Mouse (Mus musculus) G1E (cell line): ENCODE results near the gene Plekhf1. TPM values are rescaled to one million over a fixed set of nuclear protein-coding genes. Genes with fewer than 3 reads are reported as not detected.

ENCODE experiments used
- ATAC-seq: 2 replicates; pipeline ENCODE4 v1.8.0; 2016; ENCODE audit warnings: mild to moderate bottlenecking; ENCODE audit not compliant: insufficient number of reproducible peaks, poor library complexity, low FRiP score, severe bottlenecking; ENCODE audit errors: extremely low read depth
- DNase-seq: peaks from one replicate; pipeline ENCODE4 v3.0.0; 2012; ENCODE audit warnings: low spot score
- H3K27me3 ChIP-seq: 2 replicates; pipeline ENCODE4 v1.6.1; 2012; ENCODE audit warnings: mild to moderate bottlenecking, low read length, inconsistent platforms; ENCODE audit not compliant: insufficient read depth
- H3K36me3 ChIP-seq: replicated peaks from 2 replicates; pipeline ENCODE3; 2012; ENCODE audit warnings: mild to moderate bottlenecking, inconsistent platforms
- H3K4me1 ChIP-seq: 2 replicates; pipeline ENCODE4 v1.6.1; 2012; ENCODE audit warnings: low read depth, low read length, inconsistent platforms, mixed read lengths; ENCODE audit not compliant: insufficient read depth
- H3K4me3 ChIP-seq: 2 replicates; pipeline ENCODE4 v1.5.1; 2012; ENCODE audit warnings: low read depth, mild to moderate bottlenecking, inconsistent platforms, low read length, moderate library complexity, mixed read lengths
- H3K9me3 ChIP-seq: replicated peaks from 2 replicates; pipeline ENCODE4 v1.6.1; 2012; ENCODE audit warnings: inconsistent platforms
- CTCF ChIP-seq: IDR thresholded peaks from 2 replicates; pipeline ENCODE4 v1.5.1; 2012; ENCODE audit warnings: low read depth, low read length, inconsistent platforms, mixed read lengths
- GATA1 ChIP-seq: IDR thresholded peaks from 2 replicates; pipeline ENCODE4 v1.6.1; 2012; ENCODE audit warnings: borderline replicate concordance, low read length, inconsistent platforms, mixed read lengths
- GATA2 ChIP-seq: IDR thresholded peaks from 2 replicates; pipeline ENCODE4 v1.6.1; 2012; ENCODE audit warnings: low read depth, low read length, inconsistent platforms, borderline replicate concordance
- POLR2AphosphoS5 ChIP-seq: IDR thresholded peaks from 2 replicates; pipeline ENCODE4 v1.6.1; 2012; ENCODE audit warnings: low read depth, low read length, inconsistent platforms; ENCODE audit not compliant: insufficient replicate concordance
- TAL1 ChIP-seq: conservative IDR thresholded peaks from 2 replicates; pipeline ENCODE4 v1.6.1; 2012; ENCODE audit warnings: low read depth, low read length, inconsistent platforms, mixed read lengths
- polyA plus RNA-seq: library from polyadenylated mRNA; stranded (reverse); fragments of >175 nt; gene quantifications from 2 replicates; pipeline ENCODE4 v1.2.3, GENCODE M21; 2012
- total RNA-seq, 2 experiments: library from RNA; stranded (forward) in 1 of 2; stranded (reverse) in 1 of 2; fragments of 200-1000 nt in 1 of 2; fragments of >200 nt in 1 of 2; fragmentation: Nextera tagmentation in 1 of 2; gene quantifications; 2 replicates each; pipeline ENCODE4 v1.2.3; 2014 to 2017

The Plekhf1 gene
- total and polyA plus RNA-seq, 3 experiments = 0.60 to 1.2 (median 0.93) TPM

- Histone ChIP-seq H3K9me3 (peaks cover 72% of the 10 kb centered on the region), H3K4me3 (no peak overlapping the region), H3K4me1 (no peaks in the 10 kb centered on the region; the same call in 1 of the 2 replicates), H3K27me3 (peaks cover 2% of the 10 kb centered on the region; the same call in 1 of the 2 replicates), H3K36me3 (no peaks in the 10 kb centered on the region)
- DNase-seq (peak; percentile 69), ATAC-seq (no peak; the same call in 1 of the 2 replicates)
- TF ChIP-seq TAL1 = no peak
- TF ChIP-seq GATA2 = no peak
- no peak for TF ChIP-seq POLR2AphosphoS5
- TF ChIP-seq CTCF = no peak
- no peak for TF ChIP-seq GATA1
Measured at GRCm38 (mm10) chr7:38190056-38190835, 37.6 kb downstream of the Plekhf1 start.

DNA sequence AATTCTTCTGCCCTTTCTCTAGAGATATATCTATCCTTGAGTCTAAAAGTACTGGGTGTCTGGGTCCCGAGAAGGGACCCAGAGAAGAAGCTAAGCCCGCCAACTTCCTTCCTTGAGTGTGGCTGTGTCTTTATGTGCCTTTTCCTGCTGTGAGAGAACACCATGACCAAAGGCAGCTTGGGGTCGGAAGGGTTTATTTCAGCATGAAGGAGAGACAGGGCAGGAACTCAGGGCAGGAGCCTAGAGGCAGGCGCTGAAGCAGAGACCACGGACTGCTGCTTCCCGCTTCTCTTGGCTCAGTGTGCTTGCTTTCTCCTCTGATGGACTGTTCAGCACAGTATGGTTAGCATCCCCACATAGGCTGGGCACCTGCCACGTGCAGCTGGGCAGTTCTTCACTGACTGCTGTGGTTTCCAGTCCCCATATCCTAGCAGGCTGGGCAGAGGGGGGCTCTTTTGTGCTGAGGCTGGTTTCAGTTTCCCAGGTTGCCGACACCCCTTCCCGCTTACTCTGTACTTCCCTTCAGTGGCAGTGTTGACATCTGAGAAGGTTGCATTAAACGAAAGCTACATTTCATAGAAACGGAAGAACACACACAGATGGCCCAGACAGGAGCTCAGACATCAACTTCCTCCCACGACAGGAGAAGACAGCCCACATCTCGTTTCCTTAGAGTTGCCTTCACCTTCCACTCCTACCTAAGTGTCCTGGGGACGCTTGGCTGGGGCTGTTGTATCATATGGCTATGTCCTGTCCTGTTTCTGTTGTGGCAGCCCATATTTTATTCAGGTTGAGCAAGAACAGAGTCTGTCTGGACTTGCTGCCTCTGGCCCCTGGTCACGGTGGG is 38.5 kb downstream of the Plekhf1 start:
- Histone ChIP-seq H3K4me1 (no peaks in the 10 kb centered on the region; the same call in 1 of the 2 replicates), H3K4me3 (no peak overlapping the region), H3K27me3 (peaks cover 2% of the 10 kb centered on the region; the same call in 1 of the 2 replicates), H3K36me3 (no peaks in the 10 kb centered on the region), H3K9me3 (peaks cover 71% of the 10 kb centered on the region)
- no peak for ATAC-seq
- peak; percentile 55 for DNase-seq
- TF ChIP-seq GATA2 = no peak
- TF ChIP-seq TAL1 = no peak
- TF ChIP-seq POLR2AphosphoS5 = no peak
- TF ChIP-seq CTCF = no peak
- TF ChIP-seq GATA1 = no peak

- DNase-seq (peak; percentile 46), ATAC-seq (no peak)
- Histone ChIP-seq H3K27me3 (peaks cover 2% of the 10 kb centered on the region; the same call in 1 of the 2 replicates), H3K4me3 (no peak overlapping the region), H3K9me3 (peaks cover 74% of the 10 kb centered on the region), H3K36me3 (no peaks in the 10 kb centered on the region), H3K4me1 (peaks cover 3% of the 10 kb centered on the region; the same call in 1 of the 2 replicates)
- TF ChIP-seq POLR2AphosphoS5 (no peak), TAL1 (no peak), GATA1 (no peak), GATA2 (no peak), CTCF (no peak)
Measured at GRCm38 (mm10) chr7:38188281-38189075, 39.3 kb downstream of the Plekhf1 start.

DNA sequence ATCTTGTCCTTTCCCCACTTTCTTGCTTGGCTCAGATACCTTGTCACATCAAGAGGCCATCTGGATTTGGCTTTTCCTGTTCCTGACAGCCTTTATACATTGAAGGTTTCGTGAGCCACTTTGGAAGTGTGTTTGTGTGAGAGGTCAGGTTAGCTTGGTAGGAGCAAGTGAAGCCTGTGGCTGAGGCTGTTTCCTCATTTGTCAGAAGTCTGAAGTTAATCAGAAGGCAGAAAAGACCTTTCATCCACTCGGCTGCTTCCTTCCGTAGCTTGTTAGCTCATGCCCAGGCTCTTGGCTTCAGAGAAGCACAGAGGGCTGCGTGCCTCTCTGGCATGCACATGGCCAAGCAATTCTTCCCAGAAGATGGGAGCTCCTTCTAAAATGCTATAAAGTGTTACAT is 40.0 kb downstream of the Plekhf1 start:
- TF ChIP-seq CTCF = no peak
- no peak for TF ChIP-seq GATA2
- TF ChIP-seq TAL1 = no peak
- no peak for TF ChIP-seq GATA1
- TF ChIP-seq POLR2AphosphoS5 = no peak
- peak; percentile 21 for DNase-seq
- Histone ChIP-seq H3K36me3 (no peaks in the 10 kb centered on the region), H3K27me3 (peaks cover 2% of the 10 kb centered on the region; the same call in 1 of the 2 replicates), H3K4me1 (peaks cover 6% of the 10 kb centered on the region; the same call in 1 of the 2 replicates), H3K9me3 (peaks cover 74% of the 10 kb centered on the region), H3K4me3 (no peak overlapping the region)
- ATAC-seq = no peak

DNA sequence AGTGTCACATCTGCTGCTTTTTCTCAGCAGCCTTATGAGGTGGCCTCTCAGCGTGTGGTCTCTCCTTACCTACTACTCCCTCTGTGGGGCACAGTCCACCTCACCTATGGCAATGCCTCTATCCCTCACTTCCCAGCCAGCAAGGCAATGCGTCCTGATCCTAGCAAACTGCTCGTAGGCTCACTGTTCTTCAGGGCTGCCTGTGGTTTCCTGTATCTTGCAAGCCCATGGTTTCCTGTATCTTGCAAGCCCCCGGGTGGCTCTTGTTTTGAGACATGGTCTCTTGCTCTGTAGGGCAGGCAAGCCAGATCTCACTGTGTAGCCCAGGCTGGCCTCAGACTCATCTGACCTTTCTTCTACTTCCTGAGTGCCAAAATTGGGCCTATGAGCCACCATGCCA is 41.0 kb downstream of the Plekhf1 start:
- Histone ChIP-seq H3K27me3 (peaks cover 2% of the 10 kb centered on the region; the same call in 1 of the 2 replicates), H3K4me1 (peaks cover 7% of the 10 kb centered on the region; the same call in 1 of the 2 replicates), H3K36me3 (no peaks in the 10 kb centered on the region), H3K9me3 (peaks cover 72% of the 10 kb centered on the region), H3K4me3 (no peak overlapping the region)
- no peak for ATAC-seq
- DNase-seq = no peak
- TF ChIP-seq GATA1 = no peak
- TF ChIP-seq CTCF = no peak
- TF ChIP-seq GATA2 = no peak
- TF ChIP-seq TAL1 = no peak

DNA sequence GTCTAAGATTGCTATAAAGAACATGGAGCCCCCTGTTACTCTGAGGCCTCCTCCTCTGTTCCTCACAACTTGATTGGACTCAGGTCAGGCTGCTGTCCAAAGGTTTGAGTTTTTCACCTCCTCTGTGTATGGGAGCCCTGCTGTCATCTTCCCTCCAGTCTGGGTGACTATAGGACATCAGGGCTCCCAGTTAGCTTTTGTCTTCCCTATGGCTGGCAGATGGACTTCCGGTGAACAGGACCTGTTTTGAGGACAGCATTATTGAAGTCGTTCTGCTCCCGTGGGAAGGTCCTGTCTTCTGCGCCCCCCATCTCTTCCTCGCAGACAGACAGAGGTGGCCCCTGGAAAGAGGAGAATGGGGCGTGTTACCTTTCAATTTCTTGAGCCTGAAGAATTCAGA is 43.0 kb downstream of the Plekhf1 start:
- no peak for ATAC-seq
- peak; percentile 59 for DNase-seq
- no peak overlapping the region for H3K4me3 ChIP-seq
- no peaks in the 10 kb centered on the region; the same call in 1 of the 2 replicates for H3K27me3 ChIP-seq
- H3K36me3 ChIP-seq = no peaks in the 10 kb centered on the region
- H3K9me3 ChIP-seq = peaks cover 60% of the 10 kb centered on the region
- no peak for TF ChIP-seq TAL1
- no peak for TF ChIP-seq GATA1
- TF ChIP-seq POLR2AphosphoS5 = no peak
- TF ChIP-seq CTCF = no peak
- TF ChIP-seq GATA2 = no peak
- peaks cover 7% of the 10 kb centered on the region; the same call in 1 of the 2 replicates for H3K4me1 ChIP-seq
